Mouse (Mus musculus) intestine, embryonic 15.5 days (tissue): ENCODE measurements around the gene Rbbp5. TPM values are rescaled to one million over a fixed set of nuclear protein-coding genes. Genes with fewer than 3 reads are reported as not detected.

Experiments
- ATAC-seq: fragments of 200-750 bp; cut with Nextera tagmentation; 2 replicates; pipeline ENCODE4 v1.8.0; 2017; ENCODE audit warnings: moderate TSS enrichment, moderate library complexity
- H3K27ac ChIP-seq: fragments of 300-500 bp; sonication (generic); 2 replicates; pipeline ENCODE4 v1.5.1; 2015; ENCODE audit warnings: mild to moderate bottlenecking, inconsistent platforms
- H3K27me3 ChIP-seq: fragments of 300-500 bp; sonication (generic); replicated peaks from 2 replicates; pipeline ENCODE4 v1.6.1; 2015; ENCODE audit warnings: inconsistent platforms
- H3K36me3 ChIP-seq: fragments of 300-500 bp; sonication (generic); 2 replicates; pipeline ENCODE4 v1.6.1; 2015; ENCODE audit warnings: inconsistent platforms
- H3K4me1 ChIP-seq: fragments of 300-500 bp; sonication (generic); replicated peaks from 2 replicates; pipeline ENCODE4 v1.6.1; 2015; ENCODE audit warnings: inconsistent platforms
- H3K4me2 ChIP-seq: fragments of 300-500 bp; sonication (generic); replicated peaks from 2 replicates; pipeline ENCODE4 v1.6.1; 2015; ENCODE audit warnings: mild to moderate bottlenecking, inconsistent platforms
- H3K4me3 ChIP-seq: fragments of 300-500 bp; sonication (generic); replicated peaks from 2 replicates; pipeline ENCODE4 v1.5.1; 2015; ENCODE audit warnings: inconsistent platforms
- H3K9ac ChIP-seq: fragments of 300-500 bp; sonication (generic); 2 replicates; pipeline ENCODE4 v1.6.1; 2015; ENCODE audit warnings: inconsistent platforms
- H3K9me3 ChIP-seq: fragments of 300-500 bp; sonication (generic); 2 replicates; pipeline ENCODE4 v1.6.1; 2016; ENCODE audit warnings: inconsistent platforms
- WGBS: fragments of 180-500 bp; shearing (Covaris S2); methylation state at CpG from one replicate; pipeline ENCODE4 v1.1.7; 2015; 5-methylcytosine and 5-hydroxymethylcytosine counted together
- polyA plus RNA-seq: library from polyadenylated mRNA; unstranded; fragments of >200 nt; fragmentation: Nextera tagmentation; extraction: Ambion mirVana; gene quantifications from 2 replicates; pipeline ENCODE4 v1.2.1, GENCODE M21; 2015

Gene Rbbp5
- polyA plus RNA-seq, 1 experiment from 2014 or later = 38.7 TPM

- Histone ChIP-seq H3K27me3 (no peaks in the 10 kb centered on the region), H3K36me3 (no peaks in the 10 kb centered on the region), H3K4me3 (no peak overlapping the region), H3K9ac (no peak overlapping the region), H3K4me1 (peaks cover 9% of the 10 kb centered on the region; the same call in 1 of the 2 replicates), H3K4me2 (no peak overlapping the region), H3K27ac (no peak overlapping the region), H3K9me3 (no peaks in the 10 kb centered on the region)
- WGBS = 91% methylated on average over 13 of the region's 13 CpGs
- ATAC-seq = no peak
These were observed 50.9 kb downstream of the Rbbp5 start for GRCm38 (mm10) chr1:132528071-132528470.

DNA sequence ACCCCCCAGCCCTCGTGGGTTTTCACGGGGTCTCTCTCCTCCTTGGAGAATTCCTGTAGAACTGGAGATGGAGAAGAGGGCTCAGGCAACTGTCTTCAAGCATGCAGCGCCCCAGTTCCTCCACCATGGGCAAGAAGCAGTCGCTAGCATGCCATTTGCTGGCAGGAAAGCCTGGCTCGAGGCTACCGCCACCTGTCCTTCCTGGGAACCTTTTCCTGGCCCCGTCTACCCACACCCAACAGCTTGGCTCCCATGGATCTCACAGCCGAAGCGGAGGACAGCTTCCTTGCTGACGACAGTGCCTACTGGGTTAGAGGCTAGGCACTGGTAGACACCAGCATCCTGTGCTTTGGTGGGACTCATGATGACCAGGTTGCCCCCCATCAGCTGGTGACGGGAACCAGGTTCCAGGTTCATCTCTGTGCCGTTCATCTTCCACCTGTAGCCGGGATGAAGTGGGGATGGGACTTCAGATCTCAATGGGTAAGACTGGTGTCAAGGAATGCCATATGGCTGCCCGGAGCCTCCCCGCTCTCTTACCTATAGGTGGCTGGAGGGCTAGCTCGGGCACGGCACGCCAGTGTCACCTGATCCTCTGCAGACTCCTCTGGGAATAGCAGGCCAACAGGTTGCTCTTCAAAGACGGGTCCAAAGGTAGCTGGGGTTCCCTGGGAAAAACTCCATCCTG, 51.6 kb downstream of the Rbbp5 start:
- Histone ChIP-seq H3K4me3 (no peak overlapping the region), H3K27ac (no peak overlapping the region), H3K4me2 (no peak overlapping the region), H3K9ac (no peak overlapping the region), H3K4me1 (peaks cover 12% of the 10 kb centered on the region; the same call in 1 of the 2 replicates), H3K36me3 (no peaks in the 10 kb centered on the region), H3K27me3 (no peaks in the 10 kb centered on the region), H3K9me3 (no peaks in the 10 kb centered on the region)
- WGBS = 88% methylated on average over 19 of the region's 19 CpGs
- ATAC-seq = no peak

DNA sequence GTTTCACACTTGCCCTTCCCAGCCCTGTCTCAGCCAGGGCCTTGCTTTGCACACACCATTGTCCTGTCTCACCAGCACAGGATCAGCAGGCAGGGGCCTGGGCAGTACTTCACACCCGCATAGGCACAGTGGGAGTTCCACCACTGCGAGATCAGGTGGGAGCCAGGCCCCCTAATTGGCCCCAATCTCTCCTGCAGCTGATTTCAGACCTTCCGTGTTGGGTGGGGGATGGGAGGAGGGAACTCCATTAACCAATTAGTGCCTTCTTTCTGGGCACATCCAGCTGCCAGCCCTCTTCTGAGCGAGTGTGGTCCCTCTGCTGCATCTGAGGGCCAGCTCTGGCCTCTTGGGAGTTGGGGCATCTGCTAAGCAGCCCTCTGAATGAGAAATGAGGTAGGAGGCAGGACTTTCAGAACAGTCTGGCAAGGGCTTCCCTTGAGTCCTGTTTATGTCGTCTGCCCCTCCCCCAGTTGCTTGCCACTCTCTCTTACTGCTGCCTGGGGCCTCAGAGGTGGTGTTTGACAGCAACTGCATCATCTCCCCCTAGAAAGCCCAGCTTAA, 53.5 kb downstream of the Rbbp5 start:
- Histone ChIP-seq H3K27ac (no peak overlapping the region), H3K9me3 (no peaks in the 10 kb centered on the region), H3K4me3 (no peak overlapping the region), H3K27me3 (0 out of 2 replicates have a peak, but pooled peaks cover 2% of the 10 kb centered on the region), H3K36me3 (no peaks in the 10 kb centered on the region), H3K4me2 (no peak overlapping the region), H3K9ac (no peak overlapping the region), H3K4me1 (peaks cover 15% of the 10 kb centered on the region; the same call in 1 of the 2 replicates)
- ATAC-seq = peak; percentile 32
- 13% methylated on average over 5 of the region's 5 CpGs for WGBS

DNA sequence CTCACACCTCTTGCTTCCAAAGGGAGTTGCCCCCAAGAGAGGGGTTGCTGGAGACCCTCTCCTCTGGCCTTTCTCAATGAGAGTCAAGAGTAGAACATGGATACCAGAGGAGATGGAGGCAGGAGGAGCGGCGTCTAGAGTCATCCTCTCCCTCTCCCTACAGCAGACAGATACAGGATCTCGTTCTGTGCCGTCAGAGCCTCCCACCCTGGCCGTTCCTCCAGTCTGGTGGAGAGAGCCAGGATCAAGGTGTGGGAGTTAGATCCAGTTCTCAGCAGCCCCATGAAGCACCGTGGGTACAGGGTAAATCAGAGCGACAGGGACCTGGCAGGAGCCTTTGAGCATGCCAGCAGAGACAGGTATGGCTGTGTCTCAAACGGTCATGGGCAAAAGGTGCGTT, 55.4 kb downstream of the Rbbp5 start:
- Histone ChIP-seq H3K9me3 (no peaks in the 10 kb centered on the region), H3K4me1 (peaks cover 15% of the 10 kb centered on the region; the same call in 1 of the 2 replicates), H3K27me3 (0 out of 2 replicates have a peak, but pooled peaks cover 2% of the 10 kb centered on the region), H3K9ac (no peak overlapping the region), H3K4me3 (no peak overlapping the region), H3K36me3 (no peaks in the 10 kb centered on the region), H3K27ac (no peak overlapping the region), H3K4me2 (no peak overlapping the region)
- WGBS = 62% methylated on average over 9 of the region's 9 CpGs
- no peak for ATAC-seq

- 13% methylated on average over 8 of the region's 8 CpGs for WGBS
- H3K27ac ChIP-seq = no peak overlapping the region
- ATAC-seq = no peak
- H3K27me3 ChIP-seq = 0 out of 2 replicates have a peak, but pooled peaks cover 2% of the 10 kb centered on the region
- H3K36me3 ChIP-seq = no peaks in the 10 kb centered on the region
- H3K4me2 ChIP-seq = no peak overlapping the region
- H3K4me1 ChIP-seq = peaks cover 15% of the 10 kb centered on the region; the same call in 1 of the 2 replicates
- H3K9me3 ChIP-seq = no peaks in the 10 kb centered on the region
- H3K4me3 ChIP-seq = no peak overlapping the region
- H3K9ac ChIP-seq = no peak overlapping the region
These were observed 56.7 kb downstream of the Rbbp5 start for GRCm38 (mm10) chr1:132533840-132534239.

DNA sequence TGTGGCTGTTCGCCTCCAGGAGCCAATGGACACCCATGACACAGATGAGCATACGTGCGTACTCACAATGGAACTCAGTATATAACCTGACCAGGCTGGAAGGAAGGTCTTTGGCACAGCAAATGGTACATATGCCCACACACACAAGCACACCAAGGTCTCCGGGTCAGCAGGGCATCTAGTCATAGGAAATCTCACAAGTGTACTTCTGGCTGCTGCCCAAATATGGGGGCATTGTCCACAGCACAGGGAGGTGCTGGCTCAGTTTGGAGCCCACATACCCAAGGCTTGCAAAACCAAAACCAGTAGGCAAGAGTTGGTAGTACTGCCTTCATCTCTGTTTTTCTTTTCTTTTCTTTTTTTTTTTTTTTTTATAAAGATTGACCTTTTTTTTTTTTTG, 58.4 kb downstream of the Rbbp5 start:
- Histone ChIP-seq H3K27ac (no peak overlapping the region), H3K27me3 (peaks cover 3% of the 10 kb centered on the region; the same call in 1 of the 2 replicates), H3K36me3 (no peaks in the 10 kb centered on the region), H3K4me3 (no peak overlapping the region), H3K9ac (no peak overlapping the region), H3K9me3 (no peaks in the 10 kb centered on the region), H3K4me2 (no peak overlapping the region), H3K4me1 (peaks cover 12% of the 10 kb centered on the region; the same call in 1 of the 2 replicates)
- ATAC-seq = no peak
- WGBS = 93% methylated on average over 4 of the region's 4 CpGs

GRCm38 (mm10) chr1:132536416-132536815, 59.3 kb downstream of the Rbbp5 start:
- no peak overlapping the region for H3K4me3 ChIP-seq
- no peak for ATAC-seq
- H3K27me3 ChIP-seq = peaks cover 7% of the 10 kb centered on the region; the same call in 1 of the 2 replicates
- H3K4me1 ChIP-seq = peaks cover 15% of the 10 kb centered on the region
- no peaks in the 10 kb centered on the region for H3K36me3 ChIP-seq
- 82% methylated on average over 3 of the region's 3 CpGs for whole genome bisulfite sequencing
- no peaks in the 10 kb centered on the region for H3K9me3 ChIP-seq
- no peak overlapping the region for H3K27ac ChIP-seq
- no peak overlapping the region for H3K4me2 ChIP-seq
- H3K9ac ChIP-seq = no peak overlapping the region

- Histone ChIP-seq H3K36me3 (no peaks in the 10 kb centered on the region), H3K27me3 (peaks cover 14% of the 10 kb centered on the region), H3K4me3 (no peak overlapping the region), H3K27ac (no peak overlapping the region), H3K4me1 (peaks cover 27% of the 10 kb centered on the region), H3K9me3 (no peaks in the 10 kb centered on the region), H3K4me2 (no peak overlapping the region), H3K9ac (no peak overlapping the region)
- ATAC-seq = no peak
- WGBS = 80% methylated on average over 5 of the region's 5 CpGs
These were observed 60.6 kb downstream of the Rbbp5 start for GRCm38 (mm10) chr1:132537736-132538135.

DNA sequence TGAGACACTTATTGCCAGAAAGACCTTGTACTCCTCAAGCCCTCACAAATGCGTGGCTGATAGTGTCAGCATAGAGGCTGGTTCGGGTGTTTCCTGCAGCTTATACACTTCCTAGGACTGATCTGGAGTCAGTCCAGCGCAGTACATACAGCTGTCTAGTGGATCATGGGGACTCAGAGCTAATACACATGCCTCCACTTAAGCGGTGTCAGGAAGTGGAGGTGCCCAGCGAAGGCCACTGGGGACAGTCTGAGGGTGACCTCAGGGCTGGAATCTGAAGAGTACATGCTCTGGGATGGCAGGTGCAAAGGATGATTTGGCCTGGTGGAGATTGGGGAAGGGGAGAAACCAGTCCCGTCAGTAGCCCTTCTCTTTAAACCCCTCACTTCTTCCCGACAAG, 63.5 kb downstream of the Rbbp5 start:
- 39% methylated on average over 7 of the region's 7 CpGs for WGBS
- Histone ChIP-seq H3K36me3 (no peaks in the 10 kb centered on the region), H3K27ac (no peak overlapping the region), H3K4me3 (no peak overlapping the region), H3K9me3 (no peaks in the 10 kb centered on the region), H3K4me1 (peaks cover 24% of the 10 kb centered on the region), H3K4me2 (peak overlapping the region; percentile 26; the same call in 1 of the 2 replicates), H3K27me3 (peaks cover 26% of the 10 kb centered on the region), H3K9ac (no peak overlapping the region)
- ATAC-seq = peak; percentile 49

DNA sequence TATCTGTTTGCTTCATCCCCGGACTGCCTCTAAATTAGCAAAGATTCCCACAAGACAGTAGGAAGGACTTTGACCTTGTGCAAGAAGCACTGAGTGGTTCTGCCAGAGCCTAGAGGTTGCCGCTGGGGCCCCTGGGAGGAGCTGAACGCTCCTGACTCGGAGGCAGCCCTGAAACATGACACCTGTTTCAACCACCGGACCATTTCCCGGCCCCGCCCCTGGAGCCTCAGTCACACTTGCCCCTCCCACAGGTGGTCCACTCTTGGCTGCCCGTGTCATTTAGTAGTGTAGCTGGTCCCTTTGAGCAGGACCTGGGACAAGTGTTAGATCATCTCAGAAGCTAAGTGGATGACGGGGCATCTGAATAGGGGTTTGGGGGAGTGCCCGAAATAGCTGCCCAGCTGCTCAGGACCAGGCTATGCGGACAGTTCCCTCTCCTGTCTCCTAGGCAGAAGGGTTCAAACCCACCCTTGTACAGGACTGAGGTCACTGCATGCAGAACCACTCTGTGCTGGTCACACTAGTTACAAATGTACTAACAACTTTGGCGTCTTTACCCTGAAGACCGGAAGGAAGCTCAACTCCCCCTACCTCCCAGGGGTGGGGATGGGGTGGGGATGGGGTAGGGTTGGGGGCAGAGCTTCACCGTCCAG, 64.1 kb downstream of the Rbbp5 start:
- H3K4me3 ChIP-seq = no peak overlapping the region
- H3K9me3 ChIP-seq = no peaks in the 10 kb centered on the region
- H3K4me2 ChIP-seq = peak overlapping the region; percentile 26; the same call in 1 of the 2 replicates
- H3K4me1 ChIP-seq = peaks cover 24% of the 10 kb centered on the region
- 6% methylated on average over 14 of the region's 14 CpGs for WGBS
- H3K27ac ChIP-seq = no peak overlapping the region
- no peaks in the 10 kb centered on the region for H3K36me3 ChIP-seq
- no peak overlapping the region for H3K9ac ChIP-seq
- peak; percentile 94 for ATAC-seq
- H3K27me3 ChIP-seq = peaks cover 26% of the 10 kb centered on the region

DNA sequence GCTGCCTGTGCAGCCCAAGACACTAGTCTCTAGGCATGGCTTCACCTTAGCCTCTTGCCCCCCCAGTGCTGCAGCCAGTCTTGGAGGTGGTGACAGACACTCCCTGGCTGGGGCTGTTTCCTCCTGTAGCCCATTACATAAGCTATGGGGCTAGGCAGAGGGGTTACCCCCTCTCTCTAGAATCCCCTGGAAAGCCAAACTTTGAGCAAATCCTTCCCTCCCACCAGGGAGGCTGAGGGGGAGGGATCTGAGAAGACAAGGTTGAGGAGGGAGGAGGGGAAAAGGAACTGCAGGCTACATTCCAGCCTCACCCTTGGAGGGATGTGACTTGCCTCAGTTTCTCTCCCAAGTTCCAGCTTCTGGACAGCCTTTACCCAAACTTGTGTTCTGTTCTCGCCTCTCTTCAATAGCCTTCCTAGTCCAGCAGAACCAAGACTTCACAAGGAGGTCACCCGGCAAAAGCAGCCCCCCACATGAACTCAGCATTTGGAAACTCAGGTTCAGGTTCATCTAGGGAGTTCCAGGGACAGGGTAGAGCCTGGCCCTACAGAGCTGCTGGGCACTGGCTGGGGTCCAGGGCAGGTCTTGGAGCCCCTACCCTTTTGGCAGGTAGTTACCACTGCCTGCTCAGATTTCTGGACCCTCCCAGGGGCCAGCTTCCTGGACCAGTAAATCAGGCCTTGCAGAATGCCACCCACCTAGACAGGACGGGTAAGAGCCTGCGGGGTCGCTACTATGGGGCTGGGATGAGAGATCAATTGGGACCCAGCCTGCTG, 64.8 kb downstream of the Rbbp5 start:
- 25% methylated on average over 5 of the region's 5 CpGs for WGBS
- no peak overlapping the region for H3K27ac ChIP-seq
- no peaks in the 10 kb centered on the region for H3K36me3 ChIP-seq
- H3K4me2 ChIP-seq = peak overlapping the region; percentile 51
- H3K9me3 ChIP-seq = no peaks in the 10 kb centered on the region
- peaks cover 24% of the 10 kb centered on the region for H3K4me1 ChIP-seq
- no peak overlapping the region for H3K9ac ChIP-seq
- peaks cover 26% of the 10 kb centered on the region for H3K27me3 ChIP-seq
- 0 out of 2 replicates have a peak, but pooled peaks have one; percentile 4 for ATAC-seq
- H3K4me3 ChIP-seq = peak overlapping the region; percentile 10; the same call in 1 of the 2 replicates
